Mouse (Mus musculus) neural tube, embryonic 10.5 days (tissue): ENCODE measurements around the gene Fmod.

Source experiments
- DNase-seq: peaks from one replicate; pipeline ENCODE4 v3.0.0-alpha.2; 2017; ENCODE audit warnings: low spot score; ENCODE audit errors: extremely low spot score

The Fmod gene

GRCm38 (mm10) chr1:134037172-134037571 lies at the start of gene Fmod:
TSS of gene Fmod (plus strand) at chr1:134037254.
- DNase-seq, result no peak

GRCm38 (mm10) chr1:133988845-133989244 lies 48.2 kb upstream of the Fmod start:
- no peak for DNase-seq

DNA sequence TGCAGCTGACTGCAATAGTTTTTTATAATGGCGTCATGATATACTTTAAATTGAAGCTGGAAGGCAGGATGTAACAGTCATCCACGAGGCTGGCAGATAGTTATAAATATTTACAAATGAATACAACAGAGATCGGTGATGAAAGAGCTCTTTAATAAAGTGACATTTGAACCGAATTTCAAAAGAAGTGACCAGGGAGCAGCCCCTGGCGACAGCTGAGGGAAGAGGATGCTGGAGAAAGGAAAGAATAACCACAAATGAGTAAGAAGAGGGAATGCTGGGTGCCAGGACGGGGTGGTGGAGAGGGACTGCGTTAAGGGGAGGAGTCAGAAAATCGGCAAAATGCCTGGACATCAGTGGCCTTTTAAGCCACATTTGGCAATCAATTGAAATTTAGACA lies 45.8 kb upstream of the Fmod start:
- no peak for DNase-seq

DNA sequence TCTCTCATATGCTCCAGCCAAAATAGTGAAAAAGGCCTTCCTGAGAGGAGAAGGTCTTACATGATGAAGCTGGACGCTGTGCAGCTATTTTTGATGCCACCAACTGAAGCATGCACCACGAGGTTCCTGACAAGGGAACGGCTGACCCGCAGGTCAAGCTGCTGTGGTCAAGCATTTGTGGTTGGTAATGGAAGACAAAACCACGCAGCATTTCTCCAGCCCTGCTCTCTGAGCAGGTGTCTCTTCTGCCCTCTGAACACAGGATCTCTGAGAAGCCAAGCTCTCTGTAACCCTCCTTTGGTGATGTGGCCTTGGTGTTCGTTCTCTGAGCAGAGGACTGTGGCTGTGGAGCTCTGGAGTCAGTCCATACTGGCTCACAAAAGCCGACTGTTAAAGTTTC lies 31.6 kb upstream of the Fmod start:
- no peak for DNase-seq

GRCm38 (mm10) chr1:134006105-134006764 lies 30.8 kb upstream of the Fmod start:
- DNase-seq, result no peak

DNA sequence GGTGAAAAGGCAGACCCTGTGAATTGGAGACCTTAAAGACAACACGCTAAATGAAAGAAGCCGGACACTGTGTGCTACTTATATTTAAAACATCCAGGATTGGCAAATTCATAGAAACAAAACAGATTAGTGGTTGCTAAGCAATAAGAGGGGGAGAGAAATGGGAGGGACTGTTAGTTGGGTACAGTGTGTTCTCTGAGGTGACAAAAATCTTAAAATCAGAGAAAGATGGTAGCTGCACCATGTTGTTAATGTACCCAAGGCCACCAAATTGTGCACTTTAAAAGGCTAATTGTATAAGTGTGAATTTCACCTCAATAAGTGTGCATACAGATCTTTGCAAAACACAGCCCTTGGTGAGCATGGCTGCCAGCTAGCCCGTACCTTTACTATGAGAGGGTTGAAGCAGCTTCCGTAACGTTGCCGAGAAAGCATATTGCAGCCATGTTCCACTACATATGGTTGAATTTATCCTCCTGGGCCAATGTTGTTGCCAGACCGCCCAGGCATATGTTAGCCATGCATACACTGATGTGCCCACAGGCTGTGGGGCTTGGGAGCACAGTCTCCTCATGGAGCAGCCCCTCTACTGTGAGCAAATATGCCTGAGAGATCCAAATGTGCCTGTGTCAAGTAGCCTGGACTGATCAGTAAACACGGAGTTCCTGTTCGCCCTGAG lies 12.6 kb upstream of the Fmod start:
- DNase-seq, result no peak

- DNase-seq, result no peak
Observed at GRCm38 (mm10) chr1:134025975-134026374, 11.1 kb upstream of the Fmod start.

DNA sequence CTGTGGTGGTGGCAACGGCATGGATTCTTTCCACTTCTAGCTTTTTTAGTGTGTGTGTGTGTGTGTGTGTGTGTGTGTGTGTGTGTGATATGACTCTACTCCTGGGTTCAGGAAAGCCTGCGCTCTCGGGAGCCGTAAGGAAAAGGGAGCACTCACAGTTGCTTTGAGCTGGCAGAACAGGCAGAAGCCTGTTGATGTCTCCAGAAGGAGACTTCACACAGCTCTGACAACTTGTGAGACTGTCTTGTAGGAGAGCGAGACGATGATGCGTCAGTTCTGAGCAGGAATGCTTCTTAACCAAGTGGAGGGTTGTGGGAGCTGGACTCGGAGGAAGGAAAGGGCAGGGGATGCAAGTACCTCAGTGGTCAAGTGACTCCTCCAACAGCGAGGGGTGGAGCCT lies 10.3 kb upstream of the Fmod start:
- DNase-seq, result no peak

- no peak for DNase-seq
Observed at GRCm38 (mm10) chr1:134028161-134028846, 8.8 kb upstream of the Fmod start.

DNA sequence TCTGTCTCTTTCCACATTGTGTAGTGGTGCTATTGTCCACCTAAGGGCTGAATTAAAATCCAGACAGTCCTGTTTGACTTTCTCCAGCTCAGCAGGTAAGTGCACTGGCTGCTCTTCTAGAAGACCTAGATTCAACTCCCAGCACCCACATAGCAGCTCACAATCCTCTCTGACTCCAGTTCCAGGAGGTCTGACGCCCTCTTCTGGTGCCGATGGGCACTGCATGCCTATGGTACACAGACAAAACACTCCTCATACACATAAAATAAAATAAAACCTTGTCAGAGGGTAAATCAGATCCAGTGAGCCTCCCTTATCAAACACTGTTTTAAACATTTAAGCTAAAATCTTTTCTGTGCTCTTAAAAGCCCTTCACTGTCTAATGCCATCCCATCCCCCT lies 562 bp upstream of the Fmod start:
- no peak for DNase-seq

- no peak for DNase-seq
Observed at GRCm38 (mm10) chr1:134038336-134038735, 1.3 kb downstream of the Fmod start.

DNA sequence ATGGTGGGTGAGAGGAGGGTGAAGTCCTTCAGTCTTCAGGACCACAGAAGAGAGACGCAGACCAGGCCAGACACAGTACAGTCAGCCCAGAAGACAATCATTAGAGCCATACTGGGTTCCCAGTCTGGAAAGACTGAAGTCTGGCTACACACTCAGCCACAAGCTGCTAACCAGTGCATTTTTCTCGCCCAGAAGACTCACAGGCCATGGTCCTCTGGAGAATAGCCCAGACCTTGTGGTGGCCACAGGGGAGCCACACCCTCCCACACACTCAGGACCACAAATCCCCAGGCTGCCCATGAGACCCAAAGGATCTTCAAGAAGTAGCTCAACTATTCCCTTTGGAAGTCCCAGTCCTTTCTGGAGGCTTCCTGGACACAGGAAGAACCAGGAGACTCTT lies 2.3 kb downstream of the Fmod start:
- no peak for DNase-seq

DNA sequence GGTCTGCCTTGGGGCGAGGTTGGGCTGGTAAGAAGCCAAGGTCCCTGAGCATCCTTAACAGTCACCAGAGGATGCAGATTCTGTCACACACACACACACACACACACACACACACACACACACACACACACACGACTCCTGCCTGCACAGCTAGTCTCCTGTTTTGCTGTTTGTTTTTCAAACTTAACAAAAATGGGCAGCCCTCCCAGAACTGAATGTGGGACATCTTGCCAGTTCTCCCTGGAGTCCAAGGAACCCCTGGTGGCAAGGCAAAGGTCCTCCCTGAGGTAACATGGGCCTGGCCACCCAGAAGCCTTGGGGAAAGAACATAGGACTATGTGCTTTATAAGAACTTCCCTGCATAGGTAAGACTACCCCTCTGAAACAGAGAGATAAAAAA lies 4.8 kb downstream of the Fmod start:
- no peak for DNase-seq

- no peak for DNase-seq
Observed at GRCm38 (mm10) chr1:134042341-134042740, 5.3 kb downstream of the Fmod start.

- no peak for DNase-seq
Observed at GRCm38 (mm10) chr1:134044805-134045204, 7.8 kb downstream of the Fmod start.

GRCm38 (mm10) chr1:134045971-134046370 lies 8.9 kb downstream of the Fmod start:
- DNase-seq, result peak; percentile 81

GRCm38 (mm10) chr1:134046387-134046786 lies 9.3 kb downstream of the Fmod start:
- DNase-seq, result no peak

DNA sequence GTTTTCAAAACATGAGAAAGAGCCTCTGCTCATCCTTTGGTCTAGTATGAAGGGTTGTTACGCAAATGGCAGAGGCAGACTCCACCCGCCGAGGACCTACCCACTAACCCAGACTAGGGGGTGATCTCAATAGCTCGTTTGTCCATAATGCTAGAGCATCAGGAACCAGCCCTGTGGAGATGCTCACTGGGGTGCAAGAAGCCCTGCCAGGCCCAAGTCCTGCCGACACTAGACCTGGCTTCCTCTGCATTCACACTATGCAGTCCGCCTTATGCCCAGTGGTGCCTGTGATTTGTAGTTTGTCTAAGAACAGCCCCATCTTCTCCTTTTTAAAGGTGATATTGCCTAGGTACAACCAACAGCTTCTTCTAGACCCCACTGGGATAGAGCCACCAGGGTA lies 10.4 kb downstream of the Fmod start:
- no peak for DNase-seq

DNA sequence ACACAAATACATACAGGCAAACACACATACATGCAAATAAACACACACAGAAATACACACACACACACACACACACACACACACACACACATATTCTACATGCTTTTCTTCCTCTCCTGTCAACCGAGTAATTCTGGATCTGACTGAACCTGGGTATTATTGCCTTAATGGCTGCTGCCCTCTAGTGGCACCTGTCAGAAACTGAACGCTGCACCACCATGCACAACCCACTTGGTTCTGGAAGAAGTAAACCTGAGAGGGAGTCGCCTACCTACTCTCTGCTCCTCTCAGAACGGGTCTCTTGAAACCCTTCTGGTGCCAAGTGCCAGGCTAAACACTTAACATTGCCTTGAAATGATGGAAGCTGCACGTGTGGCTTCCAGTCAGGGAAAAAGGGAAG lies 11.7 kb downstream of the Fmod start:
- DNase-seq, result peak; percentile 63

DNA sequence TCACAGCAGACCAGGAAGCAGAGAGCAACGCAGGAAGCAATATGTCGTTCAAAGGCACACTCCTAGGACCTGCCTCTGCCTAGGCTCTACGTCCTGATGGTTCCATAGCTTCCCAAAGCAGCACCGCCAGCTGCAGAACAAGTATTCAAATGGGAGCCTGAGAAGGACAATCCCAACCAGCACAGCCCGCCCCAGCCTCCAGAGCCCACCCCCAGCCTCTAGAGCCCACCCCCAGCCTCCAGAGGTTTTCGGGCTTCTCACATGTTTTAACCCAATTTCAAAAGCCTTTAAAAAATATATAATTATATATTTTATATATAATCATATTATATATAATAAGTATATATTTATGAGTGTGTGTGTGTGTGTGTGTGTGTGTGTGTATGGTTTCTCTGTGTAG lies 12.5 kb downstream of the Fmod start:
- no peak for DNase-seq

GRCm38 (mm10) chr1:134053207-134053606 lies 16.2 kb downstream of the Fmod start:
- DNase-seq, result peak; percentile 79

GRCm38 (mm10) chr1:134055058-134055457 lies 18.0 kb downstream of the Fmod start:
- no peak for DNase-seq
